Mouse (Mus musculus): ENCODE measurements around the gene Mfap1b. TPM values are rescaled to one million over a fixed set of nuclear protein-coding genes. Genes with fewer than 3 reads are reported as not detected.
A peak's percentile ranks its signal among the peaks of the same experiment; 100 is the strongest.
"Not testable (repeated sequence)": the region's sequence is repeated elsewhere in the genome, so short reads cannot be mapped to it uniquely, and the experiment has no call there.

Mfap1b gene
- total and polyA plus RNA-seq, 2 experiments from 2014 or later: 34.5 to 58.4 TPM

DNA sequence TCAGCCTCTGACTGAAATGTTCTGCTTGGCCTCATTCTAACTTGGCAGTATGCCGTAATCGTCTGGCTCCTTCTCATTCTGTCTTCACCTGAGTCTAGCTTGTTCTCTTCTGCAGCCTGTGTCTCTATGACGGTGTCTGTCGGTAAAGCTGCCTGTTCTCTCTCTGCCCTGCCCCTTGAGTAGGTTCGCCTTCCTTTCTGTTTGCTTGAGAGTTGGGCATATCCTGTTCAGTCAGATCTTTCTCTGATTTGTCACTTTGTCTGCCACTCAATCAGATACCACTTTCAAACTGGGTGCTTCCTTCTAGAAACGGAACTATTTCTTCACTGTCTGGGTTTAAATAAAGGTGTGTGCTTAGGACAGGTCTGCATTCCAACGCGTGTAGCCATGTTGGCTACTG, 37.5 kb upstream of the Mfap1b start:
- Histone ChIP-seq H3K4me2 (ENCODE audit: low read depth) (no peak overlapping the region), H3K9ac (no peak overlapping the region), H3K27ac (ENCODE audit: low read depth, low read length) (no peak overlapping the region), H3K36me3 (ENCODE audit: insufficient read depth) (no peaks in the 10 kb centered on the region), H3K4me1 (ENCODE audit: insufficient read depth) (no peaks in the 10 kb centered on the region; the same call in 1 of the 2 replicates), H3K27me3 (ENCODE audit: insufficient read depth, low read length) (no peaks in the 10 kb centered on the region), H3K4me3 (ENCODE audit: low read depth, low read length) (no peak overlapping the region), H3K9me3 (ENCODE audit: low read length) (no peaks in the 10 kb centered on the region)
- ATAC-seq (no peak), DNase-seq (no peak)
- WGBS: 93% methylated on average over 8 of the region's 8 CpGs
- TF ChIP-seq CTCF (IDR thresholded peaks at IDR 0.05; ENCODE audit: low read depth): no peak

DNA sequence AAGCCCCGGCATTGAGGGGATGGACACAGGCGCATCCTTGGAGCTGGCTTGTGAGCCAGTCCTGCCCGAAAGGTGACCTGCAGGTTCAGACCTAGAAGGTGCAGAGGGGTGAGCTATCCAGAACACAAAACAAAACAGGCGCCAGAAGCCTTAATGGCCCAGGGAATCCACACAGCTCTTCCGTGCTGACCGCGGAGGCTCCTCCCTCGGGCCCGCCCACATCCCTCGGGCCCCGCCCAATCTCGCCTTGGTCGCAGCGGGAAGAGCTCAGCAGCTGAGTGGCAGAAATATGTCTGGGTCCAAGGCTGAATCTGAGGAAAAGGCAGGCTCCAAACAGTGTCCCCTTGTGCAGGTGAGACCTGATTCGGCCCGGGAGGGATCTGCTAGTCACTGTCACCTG, 35.7 kb upstream of the Mfap1b start:
- Histone ChIP-seq H3K4me3 (ENCODE audit: low read depth, low read length) (peak overlapping the region; percentile 41), H3K9ac (peak overlapping the region; percentile 52), H3K9me3 (ENCODE audit: low read length) (no peaks in the 10 kb centered on the region), H3K27me3 (ENCODE audit: insufficient read depth, low read length) (no peaks in the 10 kb centered on the region), H3K4me1 (ENCODE audit: insufficient read depth) (no peaks in the 10 kb centered on the region; the same call in 1 of the 2 replicates), H3K36me3 (ENCODE audit: insufficient read depth) (no peaks in the 10 kb centered on the region), H3K27ac (ENCODE audit: low read depth, low read length) (no peak overlapping the region), H3K4me2 (ENCODE audit: low read depth) (peak overlapping the region; percentile 49)
- WGBS: 21% methylated on average over 16 of the region's 16 CpGs
- peak; percentile 56 for DNase-seq
- peak; percentile 57 for ATAC-seq
- TF ChIP-seq CTCF (IDR thresholded peaks at IDR 0.05; ENCODE audit: low read depth): no peak

DNA sequence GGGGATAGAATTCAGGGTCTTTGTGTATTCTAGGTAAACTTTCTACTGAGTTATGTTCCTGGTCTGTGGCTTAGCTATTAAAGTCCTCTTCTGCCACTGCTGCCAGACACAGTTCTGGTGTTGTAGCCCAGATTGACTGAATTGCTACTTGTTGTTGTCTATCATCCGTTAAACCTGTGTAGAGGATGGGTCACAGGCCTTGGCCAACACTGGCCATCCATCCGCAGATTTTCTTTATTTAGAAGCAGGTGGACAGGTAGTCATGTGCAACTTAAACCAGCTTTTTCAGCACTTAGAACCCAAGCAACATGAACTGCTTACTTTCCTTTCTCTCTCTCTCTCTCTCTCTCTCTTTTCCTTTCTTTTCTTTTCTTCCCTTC, 34.1 kb upstream of the Mfap1b start:
- H3K4me1 ChIP-seq (ENCODE audit: insufficient read depth): no peaks in the 10 kb centered on the region; the same call in 1 of the 2 replicates
- H3K27ac ChIP-seq (ENCODE audit: low read depth, low read length): no peak overlapping the region
- H3K4me2 ChIP-seq (ENCODE audit: low read depth): no peak overlapping the region; the same call in 1 of the 2 replicates
- ATAC-seq (no peak), DNase-seq (no peak)
- no peaks in the 10 kb centered on the region for H3K9me3 ChIP-seq (ENCODE audit: low read length)
- no peak overlapping the region for H3K9ac ChIP-seq
- H3K4me3 ChIP-seq (ENCODE audit: low read depth, low read length): no peak overlapping the region
- TF ChIP-seq CTCF (IDR thresholded peaks at IDR 0.05; ENCODE audit: low read depth): no peak
- 90% methylated on average over 2 of the region's 2 CpGs for WGBS
- no peaks in the 10 kb centered on the region for H3K36me3 ChIP-seq (ENCODE audit: insufficient read depth)
- no peaks in the 10 kb centered on the region for H3K27me3 ChIP-seq (ENCODE audit: insufficient read depth, low read length)

DNA sequence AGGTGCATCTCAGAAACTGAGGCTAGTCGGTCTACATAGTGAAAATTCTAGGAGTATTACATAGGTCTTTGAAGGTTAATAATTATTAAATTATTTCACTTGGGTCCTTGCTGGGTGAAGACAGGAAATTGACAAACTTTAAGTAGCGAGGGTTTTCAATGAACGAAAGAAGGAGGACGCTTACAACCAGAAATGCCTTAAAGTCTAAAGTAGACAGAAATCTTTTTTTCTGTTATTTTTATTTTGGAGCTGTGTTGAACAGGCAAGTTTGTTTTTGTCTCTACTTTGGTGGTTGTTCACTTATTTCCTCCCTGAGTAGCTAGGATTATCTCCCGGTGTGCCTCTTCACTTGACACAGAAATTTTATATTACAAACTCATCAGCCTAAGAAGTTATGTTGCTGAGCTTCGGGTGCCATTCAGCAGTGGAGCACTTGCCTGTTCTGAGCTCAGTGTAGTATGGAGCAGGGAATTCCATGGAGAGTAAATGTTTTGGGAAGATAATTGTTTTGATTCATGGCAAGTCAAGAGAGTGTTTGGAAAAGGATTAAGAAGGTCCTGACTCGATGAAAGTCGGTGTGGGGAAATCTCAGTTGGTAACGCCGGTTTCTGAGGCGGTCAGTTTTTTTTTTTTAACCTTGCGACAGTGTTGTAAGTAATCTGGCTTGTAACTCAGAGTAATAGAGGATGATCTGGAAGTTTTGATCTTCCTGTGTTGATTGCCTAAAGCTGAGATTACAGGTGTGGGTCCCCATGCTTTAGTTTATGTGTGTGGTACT, 33.5 kb upstream of the Mfap1b start:
- Histone ChIP-seq H3K4me3 (ENCODE audit: low read depth, low read length) (peak overlapping the region; percentile 51), H3K27ac (ENCODE audit: low read depth, low read length) (no peak overlapping the region), H3K4me1 (ENCODE audit: insufficient read depth) (no peaks in the 10 kb centered on the region; the same call in 1 of the 2 replicates), H3K27me3 (ENCODE audit: insufficient read depth, low read length) (no peaks in the 10 kb centered on the region), H3K9ac (peak overlapping the region; percentile 62; the same call in 1 of the 2 replicates), H3K9me3 (ENCODE audit: low read length) (no peaks in the 10 kb centered on the region), H3K36me3 (ENCODE audit: insufficient read depth) (no peaks in the 10 kb centered on the region), H3K4me2 (ENCODE audit: low read depth) (peak overlapping the region; percentile 56)
- WGBS: 13% methylated on average over 12 of the region's 12 CpGs
- ATAC-seq: no peak
- DNase-seq: no peak
- no peak for TF ChIP-seq CTCF (IDR thresholded peaks at IDR 0.05; ENCODE audit: low read depth)

DNA sequence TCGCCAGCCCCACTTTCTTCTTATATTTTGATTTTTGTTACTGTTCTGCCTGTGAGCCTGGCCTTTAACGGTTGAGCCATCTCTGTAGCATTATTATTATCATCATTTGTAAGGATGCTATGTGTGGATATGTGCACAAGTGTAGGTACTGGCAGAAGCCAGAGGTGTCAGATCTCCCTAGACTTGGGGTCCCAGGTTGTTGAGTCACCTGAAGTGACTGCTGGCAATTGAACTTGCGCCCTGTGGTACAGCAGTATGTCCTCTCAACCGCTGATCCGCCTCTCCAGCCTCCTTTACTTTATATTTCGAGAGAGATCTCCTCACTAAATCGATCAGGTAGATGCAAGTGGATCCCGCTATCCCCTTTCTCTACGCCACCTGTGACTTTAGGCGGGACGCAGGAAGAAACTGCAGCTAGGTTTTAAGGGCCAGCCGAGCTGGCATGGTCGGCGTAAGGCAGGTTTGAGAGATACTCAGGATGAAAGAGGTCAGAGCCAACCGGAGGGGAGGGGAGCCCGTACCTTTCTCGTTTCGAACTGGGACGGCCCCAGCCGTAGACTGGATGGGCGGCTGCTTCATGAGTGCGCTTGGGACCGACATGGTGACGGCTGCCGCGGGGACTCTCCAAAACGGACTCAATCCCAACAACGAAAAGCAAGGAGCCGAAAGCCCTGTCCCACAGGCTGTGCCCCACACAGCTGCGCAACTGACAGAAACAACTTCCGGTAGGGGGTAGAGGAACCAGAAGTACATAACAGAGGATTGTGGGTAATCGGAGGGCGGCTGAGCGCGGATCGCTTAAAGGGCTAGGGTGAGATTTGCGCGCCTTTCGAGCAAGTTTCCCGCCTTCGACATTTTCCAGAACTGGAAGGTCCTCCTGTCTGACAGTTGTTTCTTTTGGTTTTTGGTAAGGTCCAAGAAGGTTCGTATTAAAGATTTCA, 32.3 kb upstream of the Mfap1b start, which contains the start of the genes Mfap1a and Wdr76:
Gene Mfap1a, minus strand, starts transcription at position 724 of the 941 bp plus-strand sequence.
Gene Wdr76, plus strand, starts transcription at position 782 of the 941 bp plus-strand sequence.
- H3K9me3 ChIP-seq (ENCODE audit: low read length); H3K36me3 ChIP-seq (ENCODE audit: insufficient read depth); H3K4me1 ChIP-seq (ENCODE audit: insufficient read depth); H3K27me3 ChIP-seq (ENCODE audit: insufficient read depth, low read length): not testable (repeated sequence)
- Histone ChIP-seq H3K9ac (peak within 1 kb of the TSS; percentile 62), H3K4me2 (ENCODE audit: low read depth) (peak within 1 kb of the TSS; percentile 56), H3K27ac (ENCODE audit: low read depth, low read length) (0 out of 2 replicates have a peak within 1 kb of the TSS, but pooled peaks have one; percentile 40), H3K4me3 (ENCODE audit: low read depth, low read length) (peak within 1 kb of the TSS; percentile 51)
- WGBS: 5% methylated on average over 38 of the region's 42 CpGs
- peak; percentile 89 for DNase-seq
- ATAC-seq: peak; percentile 98
- TF ChIP-seq CTCF (IDR thresholded peaks at IDR 0.05; ENCODE audit: low read depth): peak; percentile 53

DNA sequence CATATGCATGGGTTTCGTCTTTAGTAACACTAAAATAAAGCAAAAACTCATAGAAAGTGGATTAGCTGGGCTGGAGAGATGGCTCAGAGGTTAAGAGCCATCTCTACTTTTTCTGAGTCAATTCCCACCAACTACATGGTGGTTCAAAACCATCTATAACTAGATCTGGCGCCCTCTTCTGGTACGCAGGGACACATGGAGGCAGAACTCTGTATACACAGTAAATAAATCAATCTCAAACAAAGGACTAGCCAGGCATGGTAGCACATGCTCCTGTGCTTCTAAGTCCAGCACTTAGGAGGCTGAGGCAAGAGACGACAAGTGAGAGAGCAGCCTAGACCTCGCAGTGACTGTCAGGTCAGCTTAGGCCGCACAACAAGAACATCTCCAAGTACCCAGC, 27.7 kb upstream of the Mfap1b start:
- H3K36me3 ChIP-seq (ENCODE audit: insufficient read depth); H3K4me3 ChIP-seq (ENCODE audit: low read depth, low read length); H3K9ac ChIP-seq; H3K27ac ChIP-seq (ENCODE audit: low read depth, low read length); H3K27me3 ChIP-seq (ENCODE audit: insufficient read depth, low read length); H3K4me1 ChIP-seq (ENCODE audit: insufficient read depth); DNase-seq; H3K9me3 ChIP-seq (ENCODE audit: low read length); H3K4me2 ChIP-seq (ENCODE audit: low read depth): not testable (repeated sequence)
- ATAC-seq: 0 out of 2 replicates have a peak, but pooled peaks have one; percentile 36
- 100% methylated on average over 2 of the region's 6 CpGs for WGBS

DNA sequence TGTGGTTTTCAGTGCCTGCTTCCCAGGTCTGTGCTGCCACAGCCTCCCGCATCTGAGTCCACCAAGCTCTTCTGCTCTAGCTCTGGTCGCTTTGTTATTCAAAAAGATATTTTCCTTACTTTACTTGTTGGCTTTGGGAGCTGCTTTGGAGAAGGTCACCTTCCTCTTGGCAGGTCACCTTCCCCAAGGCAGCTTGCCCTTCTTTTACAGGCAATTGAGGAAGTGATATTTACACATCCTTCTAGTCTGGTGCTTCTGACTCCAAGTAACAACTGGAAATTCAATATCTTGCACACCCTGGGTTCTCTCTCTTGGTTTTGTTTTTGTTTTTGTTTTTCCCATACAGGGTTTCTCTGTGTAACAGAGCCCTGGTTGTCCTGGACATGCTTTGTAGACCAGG, 10.5 kb upstream of the Mfap1b start:
- H3K9ac ChIP-seq; H3K27ac ChIP-seq (ENCODE audit: low read depth, low read length); H3K4me2 ChIP-seq (ENCODE audit: low read depth); H3K9me3 ChIP-seq (ENCODE audit: low read length); H3K4me1 ChIP-seq (ENCODE audit: insufficient read depth); ATAC-seq; H3K36me3 ChIP-seq (ENCODE audit: insufficient read depth); H3K4me3 ChIP-seq (ENCODE audit: low read depth, low read length); H3K27me3 ChIP-seq (ENCODE audit: insufficient read depth, low read length); DNase-seq: not testable (repeated sequence)
- 100% methylated on average over 1 of the region's 2 CpGs for WGBS

Measured in forebrain, postnatal 0 days (tissue).